Mouse (Mus musculus) 3134 (cell line): ENCODE data around the gene Lca5.

Source experiments
- DNase-seq: peaks from one replicate; pipeline ENCODE4 v3.0.0-alpha.2; 2011; ENCODE audit warnings: low spot score; ENCODE audit not compliant: insufficient read length; ENCODE audit errors: extremely low read depth

The Lca5 gene

GRCm38 (mm10) chr9:83391996-83392395 lies 48.9 kb downstream of the Lca5 start:
- DNase-seq = no peak

GRCm38 (mm10) chr9:83389570-83389969 lies 51.4 kb downstream of the Lca5 start:
- no peak for DNase-seq

- DNase-seq = no peak
Measured at GRCm38 (mm10) chr9:83386264-83386855, 54.6 kb downstream of the Lca5 start.

GRCm38 (mm10) chr9:83385301-83385700 lies 55.6 kb downstream of the Lca5 start:
- DNase-seq = no peak

DNA sequence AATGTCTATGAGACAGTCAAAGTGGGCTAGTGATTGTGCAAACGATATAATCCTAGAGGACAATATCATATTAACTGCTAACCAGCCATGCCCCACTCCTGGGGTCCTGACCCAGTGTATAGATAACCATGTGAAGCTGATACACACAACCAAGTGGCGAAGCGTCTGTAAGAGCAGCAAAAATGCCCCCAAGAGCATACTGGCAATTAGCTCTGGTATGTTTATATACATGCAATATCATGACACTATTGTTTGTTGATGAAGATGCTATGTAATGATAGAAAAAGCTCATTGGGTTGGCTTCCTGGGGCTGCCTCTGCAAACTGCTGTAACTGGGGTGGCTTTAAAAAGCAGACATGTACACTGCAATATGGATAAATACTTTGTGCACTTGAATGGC lies 57.7 kb downstream of the Lca5 start:
- no peak for DNase-seq

DNA sequence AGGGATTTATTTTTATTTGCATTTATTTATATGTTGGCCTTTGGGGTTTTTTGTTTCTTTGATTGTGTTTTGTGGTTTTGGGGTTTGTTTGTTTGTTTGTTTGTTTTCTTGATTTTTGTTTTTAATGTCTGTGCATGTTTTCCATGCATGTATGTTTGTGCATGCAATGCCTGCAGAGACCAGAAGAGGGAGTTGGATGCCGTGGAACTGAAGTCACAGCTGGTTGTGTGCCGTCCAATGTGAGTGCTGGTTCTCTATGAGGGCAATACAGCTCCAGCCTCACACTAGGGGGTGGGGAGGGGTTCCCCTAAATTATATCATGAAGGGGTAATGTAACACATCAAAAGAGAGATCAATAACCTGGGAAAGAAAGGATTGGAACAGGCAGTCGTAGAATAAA lies 58.2 kb downstream of the Lca5 start:
- DNase-seq = no peak

DNA sequence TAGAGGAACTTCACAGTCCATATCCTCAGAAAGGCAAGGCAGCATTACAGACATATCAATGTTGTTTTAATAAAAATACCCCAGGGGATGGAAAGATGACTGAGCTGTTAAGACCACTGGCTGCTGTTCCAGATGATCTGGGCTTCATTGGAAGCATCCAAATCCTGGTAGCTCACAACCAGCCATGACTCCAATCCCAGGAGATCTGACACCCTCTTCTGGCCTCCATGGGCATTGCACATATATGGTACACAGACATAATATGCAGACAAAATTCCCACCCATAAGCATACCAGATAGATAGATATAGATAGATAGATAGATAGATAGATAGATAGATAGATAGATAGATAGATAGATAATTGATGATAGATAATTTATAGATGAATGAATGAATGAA lies 59.6 kb downstream of the Lca5 start:
- DNase-seq = no peak

GRCm38 (mm10) chr9:83379661-83380060 lies 61.3 kb downstream of the Lca5 start:
- no peak for DNase-seq

- DNase-seq = no peak
Measured at GRCm38 (mm10) chr9:83377132-83377531, 63.8 kb downstream of the Lca5 start.

DNA sequence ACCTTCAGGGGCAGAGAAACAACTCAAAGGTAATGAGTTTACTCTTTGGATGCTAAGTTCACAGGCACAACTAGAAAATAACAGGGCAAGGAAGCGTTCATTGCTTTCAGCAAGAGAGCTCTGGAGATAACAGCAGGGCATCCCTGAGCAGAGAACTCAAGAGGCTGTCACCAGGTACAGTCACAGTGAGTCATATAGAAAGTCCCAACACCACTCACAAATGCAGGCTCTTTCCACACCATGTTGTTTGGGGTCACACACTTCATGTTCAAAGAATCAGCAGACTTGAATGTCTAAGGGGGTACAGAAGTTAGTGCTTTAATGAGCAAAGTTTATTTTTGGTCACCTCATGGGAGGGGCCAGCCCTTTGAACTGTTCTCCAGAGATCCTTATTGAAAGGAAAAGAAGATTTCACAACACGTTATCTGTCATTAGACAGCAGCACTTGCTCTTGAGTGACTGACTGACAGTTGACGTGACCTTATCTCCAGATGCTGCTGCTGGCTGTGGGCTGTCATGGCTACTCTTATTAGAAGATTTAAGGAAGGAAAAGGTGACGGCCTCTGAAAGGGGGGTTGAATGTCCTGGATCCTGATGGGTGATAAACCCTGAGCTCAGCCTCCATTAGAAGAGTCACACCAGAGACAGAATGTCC lies 65.3 kb downstream of the Lca5 start:
- no peak for DNase-seq

DNA sequence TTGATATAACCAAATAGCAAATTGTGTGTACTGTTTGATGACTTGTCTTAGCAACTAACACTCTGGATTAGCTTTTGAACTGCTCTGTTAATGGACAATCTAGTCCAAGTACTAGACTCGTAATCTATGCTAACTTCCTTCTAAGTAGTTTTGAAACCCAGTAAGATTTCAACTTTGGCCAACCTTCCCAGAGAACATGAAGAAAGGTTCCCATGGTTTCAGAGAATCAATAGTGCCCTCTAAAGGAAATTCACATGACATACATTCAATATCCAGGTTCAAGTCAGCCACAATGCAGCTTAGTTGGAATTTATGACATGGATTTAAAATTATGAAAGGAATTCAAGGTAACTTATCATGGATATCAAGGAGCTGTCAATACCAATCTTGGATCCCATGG lies 70.0 kb downstream of the Lca5 start:
- DNase-seq = no peak

GRCm38 (mm10) chr9:83368234-83368633 lies 72.7 kb downstream of the Lca5 start:
- no peak for DNase-seq

DNA sequence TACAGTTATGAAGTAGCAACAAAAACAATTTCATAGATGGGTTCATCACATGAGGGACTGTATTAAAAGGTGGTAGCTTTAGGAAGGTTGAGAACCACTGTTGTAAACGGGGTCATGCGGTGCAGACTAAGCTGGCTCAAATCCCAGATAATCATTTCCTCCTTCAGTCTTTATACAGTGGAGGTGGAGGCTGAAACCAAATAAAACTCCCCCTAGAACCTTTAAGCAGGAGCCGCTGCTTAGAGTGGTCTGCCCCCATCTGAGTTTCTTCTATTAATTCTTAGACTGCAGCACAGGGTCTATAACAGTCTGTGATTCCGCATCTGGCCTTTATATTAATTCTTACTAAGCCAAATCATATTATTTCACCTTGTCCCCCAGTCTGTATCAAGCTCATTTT lies 85.1 kb downstream of the Lca5 start:
- no peak for DNase-seq

DNA sequence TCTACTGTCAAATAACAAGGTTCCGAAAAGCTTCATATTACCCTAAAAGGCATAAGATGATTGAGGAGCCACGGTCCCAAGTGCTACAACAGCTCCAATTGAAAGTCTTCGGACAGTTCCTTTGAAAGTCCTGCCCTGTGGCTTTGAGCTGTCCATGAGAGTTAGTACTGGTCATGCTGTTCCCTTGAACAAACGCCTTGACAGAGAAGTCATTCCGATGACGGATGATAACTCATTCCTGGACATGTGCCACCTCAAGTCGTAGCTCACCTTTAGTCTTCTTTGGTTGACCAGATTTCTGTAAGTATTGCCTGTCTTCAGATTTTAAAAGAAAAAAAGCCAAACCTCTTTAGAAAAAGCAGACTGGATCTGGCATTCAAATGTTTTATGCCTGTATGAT lies 87.6 kb downstream of the Lca5 start:
- no peak for DNase-seq

DNA sequence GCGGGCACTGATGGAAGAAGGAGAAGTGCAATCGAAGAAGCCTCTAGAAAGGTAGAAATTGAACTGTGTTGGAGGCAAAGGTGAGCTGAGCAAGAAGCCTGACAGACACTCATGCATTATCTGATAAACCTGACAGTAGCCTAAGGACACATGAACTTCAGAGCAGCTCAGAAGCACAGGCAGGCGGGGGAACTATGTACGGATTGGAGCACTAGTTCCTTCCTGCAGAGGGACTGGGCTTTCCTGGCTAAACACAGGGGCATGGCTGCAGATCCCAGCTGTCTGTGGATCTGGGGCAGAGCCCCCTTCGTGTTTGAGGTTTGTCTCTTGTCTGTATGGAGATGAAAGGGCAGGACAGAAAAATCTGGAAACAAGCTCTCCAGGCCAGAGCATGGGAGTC lies 89.8 kb downstream of the Lca5 start:
- no peak for DNase-seq

DNA sequence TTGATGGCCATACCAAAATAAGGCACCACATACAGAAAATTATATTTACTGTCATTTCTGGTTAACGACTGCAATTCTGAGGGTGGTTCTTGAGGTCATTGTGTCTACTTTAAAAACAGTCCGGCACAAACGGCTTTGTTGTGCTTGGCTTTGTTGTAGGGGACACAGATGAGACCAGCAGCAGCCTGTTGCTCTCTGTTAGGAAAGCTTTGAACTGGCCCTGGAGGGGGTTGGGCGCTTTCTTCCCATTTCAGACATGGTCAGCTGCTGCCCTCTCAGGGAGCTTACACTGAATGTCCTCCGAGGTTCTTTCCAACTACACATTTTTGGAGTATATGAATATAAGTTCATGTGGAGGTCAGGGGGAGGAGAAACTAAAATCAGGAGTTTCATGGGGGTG lies 90.3 kb downstream of the Lca5 start:
- DNase-seq = no peak

DNA sequence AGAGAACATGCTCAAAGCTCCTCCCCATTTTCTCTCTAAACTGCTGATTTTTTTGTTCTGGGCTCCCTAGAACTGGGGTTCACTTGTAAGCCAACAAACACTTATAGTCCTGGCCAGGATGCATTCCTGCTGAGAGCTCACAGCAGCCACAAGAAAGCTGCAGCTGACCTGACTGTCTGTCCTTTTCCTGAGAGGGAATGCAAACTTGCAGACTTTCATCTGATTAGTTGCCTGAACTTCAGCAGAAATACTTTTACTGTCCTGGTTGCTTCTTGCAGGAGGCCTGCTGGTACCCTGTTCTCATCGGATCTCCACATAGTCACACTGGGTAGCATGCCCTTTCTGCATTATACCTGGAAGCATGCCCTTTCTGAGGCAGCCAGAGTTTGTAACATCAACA lies 91.0 kb downstream of the Lca5 start:
- DNase-seq = no peak

GRCm38 (mm10) chr9:83349504-83349903 lies 91.4 kb downstream of the Lca5 start:
- DNase-seq = peak; percentile 13

GRCm38 (mm10) chr9:83347521-83347920 lies 93.4 kb downstream of the Lca5 start:
- DNase-seq = no peak

GRCm38 (mm10) chr9:83342491-83343370 lies 98.2 kb downstream of the Lca5 start:
- peak; percentile 66 for DNase-seq
